Mouse (Mus musculus): ENCODE measurements around the gene Rpl31.

- TF ChIP-seq TAL1 (IDR thresholded peaks at IDR 0.05; ENCODE audit: low read length): no peak
- TF ChIP-seq GATA1 (IDR thresholded peaks at IDR 0.05; ENCODE audit: low read length): no peak
Observed at GRCm38 (mm10) chr1:39362515-39362893, 5.1 kb upstream of the Rpl31 start.
